In the genomic region with DNA sequence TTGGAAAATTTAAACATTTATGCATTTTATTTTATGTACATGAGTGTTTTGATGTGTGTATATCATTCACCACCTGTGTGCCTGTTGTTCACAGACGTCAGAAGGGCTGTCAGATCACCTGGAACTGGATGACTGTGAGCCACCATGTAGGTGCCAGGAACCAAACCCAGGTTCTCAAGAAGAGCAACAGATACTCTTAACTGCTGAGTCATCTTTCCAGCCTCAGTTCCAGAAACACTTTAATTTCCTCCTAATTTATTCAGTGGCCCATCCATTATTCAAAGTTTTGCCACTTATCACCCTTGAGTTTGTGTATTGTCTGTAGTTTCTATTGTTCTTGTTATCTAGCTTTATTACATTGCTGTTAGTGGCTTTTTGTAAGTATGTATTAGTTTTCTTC, we compare ENCODE assay signal across 23 mouse cellular contexts. TPM values are rescaled to one million over a fixed set of nuclear protein-coding genes. Genes with fewer than 3 reads are reported as not detected.
"Had no signal": no experiment of that assay in that cellular context is flagged by ENCODE, and none has a peak within 500 bp of the region (broad histone marks: within the 10 kb centered on the region; RNA-seq: fewer than 3 reads in every experiment).

No protein-coding gene starts in this region.

- H3K4me3 ChIP-seq: limb, embryonic 15.5 days; midbrain, embryonic 13.5 days; myocyte; neural tube, embryonic 12.5 days had no signal

- H3K36me3 ChIP-seq: limb, embryonic 15.5 days; midbrain, embryonic 13.5 days; neural tube, embryonic 12.5 days had no signal

- H3K4me2 ChIP-seq: limb, embryonic 15.5 days; midbrain, embryonic 13.5 days; neural tube, embryonic 12.5 days had no signal

- ATAC-seq: lung, postnatal 0 days; midbrain, embryonic 13.5 days had no signal

- H3K9ac ChIP-seq: limb, embryonic 15.5 days; midbrain, embryonic 13.5 days; neural tube, embryonic 12.5 days had no signal

- H3K27ac ChIP-seq: kidney, postnatal 0 days; limb, embryonic 15.5 days; midbrain, embryonic 13.5 days; neural tube, embryonic 12.5 days had no signal

- H3K4me1 ChIP-seq: limb, embryonic 15.5 days; midbrain, embryonic 13.5 days; neural tube, embryonic 12.5 days had no signal

- H3K27me3 ChIP-seq: limb, embryonic 15.5 days; midbrain, embryonic 13.5 days; neural tube, embryonic 12.5 days had no signal

- DNase-seq: kidney, adult 11 months; kidney, adult 9 months; kidney, postnatal 36 days; layer of hippocampus, adult 9-11 months; layer of hippocampus, postnatal 36 days; lung, adult 2 months; lung, postnatal 36 days; thymus, adult 18-20 months; thymus, postnatal 25 days had no signal

- H3K9me3 ChIP-seq: limb, embryonic 15.5 days; midbrain, embryonic 13.5 days; neural tube, embryonic 12.5 days had no signal

RNA-seq across cellular contexts. Expression of a gene that starts 7.0 kb away (rescaled TPM):
- total RNA-seq: layer of hippocampus, adult 18-20 months; layer of hippocampus, postnatal 36 days; left cerebral cortex, adult 8-10 months; left cerebral cortex, postnatal 25 days had no signal
- polyA plus RNA-seq: limb, embryonic 11.5 days; midbrain, embryonic 13.5 days; myocyte; neural tube, embryonic 12.5 days; stomach, embryonic 14.5 days had no signal

RNA-seq across cellular contexts. Expression of a gene that starts 11.4 kb away (rescaled TPM):
- total RNA-seq: layer of hippocampus, adult 18-20 months; layer of hippocampus, postnatal 36 days; left cerebral cortex, adult 8-10 months; left cerebral cortex, postnatal 25 days; megakaryocyte progenitor cell, adult 5-6 weeks; neutrophil, adult 5-6 weeks had no signal
- polyA plus RNA-seq: kidney, postnatal 0 days; limb, embryonic 11.5 days; limb, embryonic 15.5 days; lung, adult 2 months; lung, postnatal 0 days; midbrain, embryonic 13.5 days; myocyte; neural tube, embryonic 12.5 days; stomach, embryonic 14.5 days; urinary bladder, adult 2 months had no signal

RNA-seq across cellular contexts. Expression of a gene that starts 34.8 kb away (rescaled TPM):
- total RNA-seq: layer of hippocampus, adult 18-20 months; layer of hippocampus, postnatal 36 days; left cerebral cortex, adult 8-10 months; left cerebral cortex, postnatal 25 days had no signal
- polyA plus RNA-seq: midbrain, embryonic 13.5 days; myocyte; neural tube, embryonic 12.5 days; stomach, embryonic 14.5 days had no signal
